Mouse (Mus musculus) embryonic facial prominence, embryonic 14.5 days (tissue): ENCODE data around the gene Ppfia4. TPM values are rescaled to one million over a fixed set of nuclear protein-coding genes. Genes with fewer than 3 reads are reported as not detected.

Source experiments
- ATAC-seq: fragments of 200-750 bp; cut with Nextera tagmentation; 2 replicates; pipeline ENCODE4 v1.8.0; 2017; ENCODE audit warnings: low read depth, moderate number of reproducible peaks, moderate TSS enrichment
- DNase-seq: peaks from one replicate; pipeline ENCODE4 v3.0.0-alpha.2; 2015; ENCODE audit warnings: low spot score
- H3K27ac ChIP-seq: fragments of 300-500 bp; sonication (generic); replicated peaks from 2 replicates; pipeline ENCODE4 v1.5.1; 2014; ENCODE audit warnings: low read depth, mild to moderate bottlenecking, low read length, moderate library complexity
- H3K27me3 ChIP-seq: fragments of 300-500 bp; sonication (generic); replicated peaks from 2 replicates; pipeline ENCODE4 v1.6.1; 2014; ENCODE audit warnings: low read length; ENCODE audit not compliant: control insufficient read depth, insufficient read depth
- H3K36me3 ChIP-seq: fragments of 300-500 bp; sonication (generic); 2 replicates; pipeline ENCODE4 v1.6.1; 2014; ENCODE audit warnings: low read length, mixed read lengths; ENCODE audit not compliant: control insufficient read depth, insufficient read depth
- H3K4me1 ChIP-seq: fragments of 300-500 bp; sonication (generic); 2 replicates; pipeline ENCODE4 v1.6.1; 2014; ENCODE audit warnings: antibody characterized with exemption, low read length; ENCODE audit not compliant: control insufficient read depth, insufficient read depth
- H3K4me2 ChIP-seq: fragments of 300-500 bp; sonication (generic); 2 replicates; pipeline ENCODE4 v1.6.1; 2014; ENCODE audit warnings: low read depth, mild to moderate bottlenecking, low read length, moderate library complexity, mixed read lengths
- H3K4me3 ChIP-seq: fragments of 300-500 bp; sonication (generic); 2 replicates; pipeline ENCODE4 v1.5.1; 2014; ENCODE audit warnings: low read depth, mild to moderate bottlenecking, low read length
- H3K9ac ChIP-seq: fragments of 300-500 bp; sonication (generic); 2 replicates; pipeline ENCODE4 v1.6.1; 2014; ENCODE audit warnings: low read depth, mild to moderate bottlenecking, low read length, moderate library complexity, mixed read lengths
- H3K9me3 ChIP-seq: fragments of 300-500 bp; sonication (generic); 2 replicates; pipeline ENCODE4 v1.6.1; 2016; ENCODE audit warnings: low read length; ENCODE audit not compliant: control insufficient read depth
- WGBS: fragments of 180-500 bp; shearing (Covaris S2); extraction: QIAGEN DNeasy Blood & Tissue Kit; methylation state at CpG from one replicate; pipeline ENCODE4 v1.1.7; 2014; 5-methylcytosine and 5-hydroxymethylcytosine counted together
- polyA plus RNA-seq: library from polyadenylated mRNA; unstranded; fragments of >200 nt; fragmentation: Nextera tagmentation; extraction: Ambion mirVana; gene quantifications from 2 replicates; pipeline ENCODE4 v1.2.1, GENCODE M21; 2014

Gene Ppfia4
- polyA plus RNA-seq, 1 experiment from 2014 or later: 14.1 TPM

- Histone ChIP-seq H3K9me3 (no peaks in the 10 kb centered on the region), H3K9ac (no peak overlapping the region), H3K4me3 (no peak overlapping the region), H3K4me1 (peaks cover 15% of the 10 kb centered on the region), H3K27ac (no peak overlapping the region), H3K36me3 (no peaks in the 10 kb centered on the region), H3K4me2 (no peak overlapping the region), H3K27me3 (no peaks in the 10 kb centered on the region)
- DNase-seq (no peak), ATAC-seq (no peak)
- 57% methylated on average over 11 of the region's 13 CpGs for WGBS
Measured at GRCm38 (mm10) chr1:134335211-134335923, 2.6 kb upstream of the Ppfia4 start.

DNA sequence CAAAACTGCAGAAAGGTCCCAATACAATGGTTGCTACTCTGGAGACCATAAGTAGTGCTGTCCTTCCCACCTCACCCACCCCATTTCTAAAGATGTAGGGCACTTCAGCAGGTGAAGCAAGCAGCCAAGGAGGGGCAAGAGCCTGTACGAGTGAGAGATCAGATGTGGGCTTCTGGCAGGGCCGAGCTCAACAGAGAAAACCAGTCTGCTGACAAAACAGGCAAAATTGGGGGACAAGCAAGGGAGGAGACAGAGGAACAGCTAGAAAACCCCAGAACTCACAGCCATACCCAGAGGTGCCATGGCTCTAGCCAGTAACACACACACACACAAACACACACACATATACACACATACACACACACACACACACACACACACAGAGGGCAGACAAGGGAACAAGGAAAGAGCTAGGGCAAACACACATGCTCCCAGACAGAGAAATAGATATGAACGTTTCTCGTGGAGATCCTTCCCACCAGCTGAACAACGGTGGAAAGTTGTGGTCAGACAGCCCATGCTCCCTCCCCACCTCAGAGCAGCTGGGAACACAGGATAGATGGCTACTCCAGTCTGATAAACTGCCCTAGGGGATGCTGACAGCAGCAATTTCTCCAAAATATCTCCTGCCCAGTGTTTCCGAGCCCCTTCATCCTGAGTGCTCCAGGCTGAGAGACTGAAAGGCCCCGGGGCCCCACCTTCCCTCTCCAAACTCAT, 1.5 kb upstream of the Ppfia4 start:
- Histone ChIP-seq H3K9me3 (no peaks in the 10 kb centered on the region), H3K4me3 (no peak overlapping the region), H3K9ac (no peak overlapping the region), H3K27ac (no peak overlapping the region), H3K4me1 (peaks cover 15% of the 10 kb centered on the region), H3K36me3 (no peaks in the 10 kb centered on the region), H3K4me2 (no peak overlapping the region), H3K27me3 (no peaks in the 10 kb centered on the region)
- 51% methylated on average over 7 of the region's 7 CpGs for WGBS
- no peak for DNase-seq
- no peak for ATAC-seq

DNA sequence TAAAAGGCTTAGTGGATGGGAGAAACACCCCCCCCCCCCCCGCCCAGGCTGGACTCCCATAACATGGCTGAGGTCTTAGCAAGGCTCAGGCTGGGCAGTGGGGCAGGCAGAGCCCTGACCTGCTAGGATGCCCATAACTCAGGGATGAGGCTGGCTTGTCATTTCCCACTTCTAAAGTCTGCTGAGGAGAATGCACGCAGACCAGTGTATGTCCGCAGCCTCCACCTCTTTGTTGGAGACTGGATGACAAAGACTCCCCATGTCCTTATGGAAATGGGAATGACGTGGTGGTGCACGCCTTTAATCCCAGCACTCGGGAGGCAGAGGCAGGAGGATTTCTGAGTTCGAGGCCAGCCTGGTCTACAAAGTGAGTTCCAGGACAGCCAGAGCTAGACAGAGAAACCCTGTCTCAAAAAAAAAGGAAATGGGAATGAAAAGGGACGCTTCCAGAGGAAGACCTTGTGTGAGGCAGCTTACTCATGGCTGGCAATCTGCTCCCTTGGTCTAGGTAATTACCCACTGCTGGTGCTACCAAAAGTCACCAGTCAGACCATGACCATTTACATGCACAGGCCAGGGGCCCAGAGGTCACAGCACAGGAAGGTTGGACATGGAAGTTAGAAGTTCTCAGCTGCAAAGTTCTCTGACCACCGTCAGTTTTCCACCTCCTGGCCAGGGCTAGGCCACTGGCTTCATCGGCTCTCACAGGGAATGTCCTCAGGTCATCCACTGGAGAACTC, 813 bp upstream of the Ppfia4 start:
- Histone ChIP-seq H3K36me3 (no peaks in the 10 kb centered on the region), H3K27me3 (no peaks in the 10 kb centered on the region), H3K4me2 (no peak overlapping the region), H3K4me1 (peaks cover 15% of the 10 kb centered on the region), H3K27ac (no peak overlapping the region), H3K9me3 (no peaks in the 10 kb centered on the region), H3K9ac (no peak overlapping the region), H3K4me3 (no peak overlapping the region)
- WGBS: 90% methylated on average over 9 of the region's 10 CpGs
- ATAC-seq (no peak), DNase-seq (no peak)

GRCm38 (mm10) chr1:134331879-134332635, 671 bp downstream of the Ppfia4 start:
- ATAC-seq (no peak), DNase-seq (peak; percentile 80)
- H3K36me3 ChIP-seq: no peaks in the 10 kb centered on the region
- H3K4me2 ChIP-seq: peak overlapping the region; percentile 35
- H3K9ac ChIP-seq: 0 out of 2 replicates have a peak overlapping the region, but pooled peaks have one; percentile 25
- no peaks in the 10 kb centered on the region for H3K9me3 ChIP-seq
- WGBS: 53% methylated on average over 20 of the region's 20 CpGs
- H3K4me3 ChIP-seq: no peak overlapping the region
- peaks cover 15% of the 10 kb centered on the region for H3K4me1 ChIP-seq
- H3K27me3 ChIP-seq: no peaks in the 10 kb centered on the region
- no peak overlapping the region for H3K27ac ChIP-seq

- no peak overlapping the region for H3K4me2 ChIP-seq
Measured at GRCm38 (mm10) chr1:134326841-134327346, 5.8 kb downstream of the Ppfia4 start.

GRCm38 (mm10) chr1:134322591-134322990, 10.1 kb downstream of the Ppfia4 start:
- no peak for ATAC-seq
- no peaks in the 10 kb centered on the region for H3K27me3 ChIP-seq
- no peak overlapping the region for H3K9ac ChIP-seq
- H3K27ac ChIP-seq: no peak overlapping the region
- no peak for DNase-seq
- H3K4me3 ChIP-seq: no peak overlapping the region
- 87% methylated on average over 6 of the region's 6 CpGs for WGBS
- no peak overlapping the region for H3K4me2 ChIP-seq
- H3K9me3 ChIP-seq: no peaks in the 10 kb centered on the region
- no peaks in the 10 kb centered on the region for H3K36me3 ChIP-seq
- no peaks in the 10 kb centered on the region for H3K4me1 ChIP-seq

More at GRCm38 (mm10) chr1:134326841-134327346, 5.8 kb downstream of the Ppfia4 start:
- no peaks in the 10 kb centered on the region for H3K27me3 ChIP-seq
- no peak overlapping the region for H3K4me3 ChIP-seq
- no peaks in the 10 kb centered on the region for H3K36me3 ChIP-seq
- no peaks in the 10 kb centered on the region for H3K4me1 ChIP-seq
- no peaks in the 10 kb centered on the region for H3K9me3 ChIP-seq
- no peak overlapping the region for H3K9ac ChIP-seq
- H3K27ac ChIP-seq: no peak overlapping the region
- 91% methylated on average over 12 of the region's 12 CpGs for WGBS
- ATAC-seq (no peak), DNase-seq (no peak)

- Histone ChIP-seq H3K4me3 (no peak overlapping the region), H3K4me2 (no peak overlapping the region), H3K36me3 (peaks cover 11% of the 10 kb centered on the region; the same call in 1 of the 2 replicates), H3K27me3 (no peaks in the 10 kb centered on the region), H3K4me1 (no peaks in the 10 kb centered on the region), H3K9ac (no peak overlapping the region), H3K27ac (no peak overlapping the region), H3K9me3 (no peaks in the 10 kb centered on the region)
- DNase-seq (peak; percentile 81), ATAC-seq (peak; percentile 82)
- 36% methylated on average over 10 of the region's 14 CpGs for WGBS
Measured at GRCm38 (mm10) chr1:134320691-134321301, 11.9 kb downstream of the Ppfia4 start.
